Mouse (Mus musculus) adrenal gland, postnatal 25 days (tissue): ENCODE results near the gene Rbbp9. TPM values are rescaled to one million over a fixed set of nuclear protein-coding genes. Genes with fewer than 3 reads are reported as not detected.

ENCODE experiments used
- DNase-seq: peaks from one replicate; pipeline ENCODE4 v3.0.0; 2021; ENCODE audit warnings: mixed read lengths
- total RNA-seq: library from RNA; stranded (reverse); gene quantifications from 2 replicates; pipeline ENCODE4 v1.2.3, GENCODE M21; 2021

The Rbbp9 gene
- total RNA-seq, 1 experiment from 2014 or later: 32.5 TPM

DNA sequence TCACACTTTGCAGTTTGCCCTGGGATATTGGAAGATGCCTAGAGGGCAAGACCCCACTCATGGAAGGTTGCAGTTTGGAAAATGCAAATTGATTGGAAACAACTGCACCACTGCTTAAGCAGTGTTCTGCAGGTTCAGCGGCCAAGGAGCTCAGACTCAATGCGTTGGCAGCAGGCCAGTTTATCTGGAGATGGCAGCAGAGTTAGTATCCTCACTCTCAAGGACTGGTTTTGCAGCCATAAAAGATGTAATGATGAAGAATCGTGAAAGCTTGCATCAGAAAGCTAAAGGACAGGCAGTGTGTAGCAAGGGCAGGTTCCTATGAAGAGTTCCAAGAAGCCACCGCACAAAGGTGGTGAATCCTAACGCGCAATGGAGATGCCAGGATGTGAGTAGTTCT is 48.5 kb downstream of the Rbbp9 start:
- peak; percentile 43 for DNase-seq

Other genes with a start within 250 kb of the Rbbp9 start
- not detected in 2 replicates for gene Ovol2, start 218.7 kb downstream of the Rbbp9 start, total RNA-seq
- gene Kat14, start 181.9 kb downstream of the Rbbp9 start, total RNA-seq: 27.5 and 33.6 TPM in 2 replicates
- 5.5 and 8.2 TPM in 2 replicates for gene Pet117, start 181.9 kb downstream of the Rbbp9 start, total RNA-seq
- 1.8 and 5.0 TPM in 2 replicates for gene Dzank1, start 23.5 kb downstream of the Rbbp9 start, total RNA-seq
- 19.4 and 23.8 TPM in 2 replicates for gene Polr3f, start 23.2 kb downstream of the Rbbp9 start, total RNA-seq
- gene Sec23b, start 5.4 kb upstream of the Rbbp9 start, total RNA-seq: 64.0 and 66.2 TPM in 2 replicates
- 49.2 and 60.5 TPM in 2 replicates for gene Smim26, start 43.2 kb upstream of the Rbbp9 start, total RNA-seq
- 13.8 and 18.2 TPM in 2 replicates for gene Dtd1, start 49.0 kb upstream of the Rbbp9 start, total RNA-seq